Mouse (Mus musculus): ENCODE data around the gene Snrnp35. TPM values are rescaled to one million over a fixed set of nuclear protein-coding genes. Genes with fewer than 3 reads are reported as not detected.
"Not testable (repeated sequence)": the region's sequence is repeated elsewhere in the genome, so short reads cannot be mapped to it uniquely, and the experiment has no call there.

Snrnp35 gene
- polyA plus RNA-seq, 1 experiment from 2014 or later = 26.3 TPM

GRCm38 (mm10) chr5:124449494-124449893, 33.4 kb upstream of the Snrnp35 start:
- no peak overlapping the region for H3K4me3 ChIP-seq (replicated peaks)
- H3K27me3 ChIP-seq = no peaks in the 10 kb centered on the region
- no peak overlapping the region for H3K4me2 ChIP-seq (replicated peaks)
- peaks cover 34% of the 10 kb centered on the region for H3K4me1 ChIP-seq (replicated peaks)
- H3K9ac ChIP-seq (replicated peaks) = no peak overlapping the region
- peaks cover 71% of the 10 kb centered on the region for H3K36me3 ChIP-seq
- no peak for ATAC-seq
- no peak overlapping the region for H3K27ac ChIP-seq
- WGBS = 74% methylated on average over 6 of the region's 6 CpGs
- H3K9me3 ChIP-seq = no peaks in the 10 kb centered on the region

GRCm38 (mm10) chr5:124450051-124450450, 32.9 kb upstream of the Snrnp35 start:
- WGBS = 92% methylated on average over 7 of the region's 7 CpGs
- peaks cover 77% of the 10 kb centered on the region for H3K36me3 ChIP-seq
- no peak for ATAC-seq
- no peak overlapping the region for H3K27ac ChIP-seq
- H3K27me3 ChIP-seq = no peaks in the 10 kb centered on the region
- no peak overlapping the region for H3K4me2 ChIP-seq (replicated peaks)
- H3K9ac ChIP-seq (replicated peaks) = no peak overlapping the region
- no peaks in the 10 kb centered on the region for H3K9me3 ChIP-seq
- no peak overlapping the region for H3K4me3 ChIP-seq (replicated peaks)
- H3K4me1 ChIP-seq (replicated peaks) = peaks cover 29% of the 10 kb centered on the region

- H3K36me3 ChIP-seq = peaks cover 84% of the 10 kb centered on the region
- 89% methylated on average over 16 of the region's 16 CpGs for WGBS
- H3K9me3 ChIP-seq = no peaks in the 10 kb centered on the region
Measured at GRCm38 (mm10) chr5:124450641-124451340, 32.1 kb upstream of the Snrnp35 start.

GRCm38 (mm10) chr5:124452494-124453228, 30.3 kb upstream of the Snrnp35 start:
- peaks cover 97% of the 10 kb centered on the region for H3K36me3 ChIP-seq

More at GRCm38 (mm10) chr5:124450641-124451340, 32.1 kb upstream of the Snrnp35 start:
- Histone ChIP-seq H3K4me1 (replicated peaks) (peaks cover 29% of the 10 kb centered on the region), H3K27me3 (no peaks in the 10 kb centered on the region), H3K9ac (replicated peaks) (no peak overlapping the region), H3K4me3 (replicated peaks) (no peak overlapping the region), H3K4me2 (replicated peaks) (no peak overlapping the region), H3K27ac (no peak overlapping the region)
- ATAC-seq = no peak

GRCm38 (mm10) chr5:124453339-124454081, 29.4 kb upstream of the Snrnp35 start:
- no peak for ATAC-seq
- H3K9ac ChIP-seq (replicated peaks) = no peak overlapping the region
- WGBS = 81% methylated on average over 13 of the region's 13 CpGs
- H3K9me3 ChIP-seq = no peaks in the 10 kb centered on the region
- H3K4me2 ChIP-seq (replicated peaks) = no peak overlapping the region
- H3K36me3 ChIP-seq = peaks cover 98% of the 10 kb centered on the region
- no peak overlapping the region for H3K27ac ChIP-seq
- H3K4me1 ChIP-seq (replicated peaks) = peaks cover 12% of the 10 kb centered on the region; the same call in 1 of the 2 replicates
- H3K4me3 ChIP-seq (replicated peaks) = no peak overlapping the region
- no peaks in the 10 kb centered on the region for H3K27me3 ChIP-seq

More at GRCm38 (mm10) chr5:124452494-124453228, 30.3 kb upstream of the Snrnp35 start:
- Histone ChIP-seq H3K27me3 (no peaks in the 10 kb centered on the region), H3K9ac (replicated peaks) (no peak overlapping the region), H3K4me3 (replicated peaks) (no peak overlapping the region), H3K4me2 (replicated peaks) (no peak overlapping the region), H3K9me3 (no peaks in the 10 kb centered on the region), H3K27ac (no peak overlapping the region), H3K4me1 (replicated peaks) (peaks cover 14% of the 10 kb centered on the region; the same call in 1 of the 2 replicates)
- WGBS = 81% methylated on average over 15 of the region's 15 CpGs
- ATAC-seq = no peak

GRCm38 (mm10) chr5:124454082-124454419, 28.9 kb upstream of the Snrnp35 start:
- no peaks in the 10 kb centered on the region for H3K27me3 ChIP-seq
- ATAC-seq = no peak
- H3K9me3 ChIP-seq = no peaks in the 10 kb centered on the region
- no peak overlapping the region for H3K9ac ChIP-seq (replicated peaks)
- no peak overlapping the region for H3K4me3 ChIP-seq (replicated peaks)
- no peak overlapping the region for H3K27ac ChIP-seq
- H3K4me2 ChIP-seq (replicated peaks) = no peak overlapping the region
- H3K36me3 ChIP-seq = peaks cover 98% of the 10 kb centered on the region
- WGBS = 96% methylated on average over 1 of the region's 1 CpGs
- H3K4me1 ChIP-seq (replicated peaks) = peaks cover 7% of the 10 kb centered on the region; the same call in 1 of the 2 replicates

GRCm38 (mm10) chr5:124456762-124457161, 26.2 kb upstream of the Snrnp35 start:
- H3K4me3 ChIP-seq (replicated peaks) = no peak overlapping the region
- H3K9ac ChIP-seq (replicated peaks) = no peak overlapping the region
- peaks cover 95% of the 10 kb centered on the region for H3K36me3 ChIP-seq
- no peak overlapping the region for H3K27ac ChIP-seq
- H3K4me1 ChIP-seq (replicated peaks) = no peaks in the 10 kb centered on the region
- no peaks in the 10 kb centered on the region for H3K27me3 ChIP-seq
- no peak overlapping the region for H3K4me2 ChIP-seq (replicated peaks)
- no peaks in the 10 kb centered on the region for H3K9me3 ChIP-seq
- ATAC-seq = no peak
- WGBS = 94% methylated on average over 6 of the region's 6 CpGs

- WGBS = 93% methylated on average over 14 of the region's 14 CpGs
- H3K27ac ChIP-seq = not testable (repeated sequence)
Measured at GRCm38 (mm10) chr5:124460922-124461321, 22.0 kb upstream of the Snrnp35 start.

GRCm38 (mm10) chr5:124462297-124463025, 20.5 kb upstream of the Snrnp35 start:
- 86% methylated on average over 8 of the region's 8 CpGs for WGBS
- Histone ChIP-seq H3K27ac (no peak overlapping the region), H3K4me2 (replicated peaks) (no peak overlapping the region), H3K9me3 (no peaks in the 10 kb centered on the region), H3K4me3 (replicated peaks) (no peak overlapping the region), H3K27me3 (no peaks in the 10 kb centered on the region), H3K4me1 (replicated peaks) (no peaks in the 10 kb centered on the region), H3K36me3 (peaks cover 72% of the 10 kb centered on the region), H3K9ac (replicated peaks) (no peak overlapping the region)
- no peak for ATAC-seq

More at GRCm38 (mm10) chr5:124460922-124461321, 22.0 kb upstream of the Snrnp35 start:
- H3K4me1 ChIP-seq (replicated peaks); H3K4me2 ChIP-seq (replicated peaks); H3K4me3 ChIP-seq (replicated peaks); ATAC-seq; H3K9ac ChIP-seq (replicated peaks); H3K9me3 ChIP-seq; H3K27me3 ChIP-seq: not testable (repeated sequence)
- peaks cover 77% of the 10 kb centered on the region for H3K36me3 ChIP-seq

- H3K9me3 ChIP-seq = no peaks in the 10 kb centered on the region
- no peak overlapping the region for H3K4me3 ChIP-seq (replicated peaks)
- no peaks in the 10 kb centered on the region for H3K27me3 ChIP-seq
- no peaks in the 10 kb centered on the region for H3K4me1 ChIP-seq (replicated peaks)
- no peak for ATAC-seq
- no peak overlapping the region for H3K27ac ChIP-seq
- H3K4me2 ChIP-seq (replicated peaks) = no peak overlapping the region
- H3K9ac ChIP-seq (replicated peaks) = no peak overlapping the region
- peaks cover 72% of the 10 kb centered on the region for H3K36me3 ChIP-seq
- WGBS = 89% methylated on average over 5 of the region's 5 CpGs
Measured at GRCm38 (mm10) chr5:124463462-124463861, 19.5 kb upstream of the Snrnp35 start.

GRCm38 (mm10) chr5:124464905-124465304, 18.0 kb upstream of the Snrnp35 start:
- no peak for ATAC-seq
- Histone ChIP-seq H3K27me3 (no peaks in the 10 kb centered on the region), H3K27ac (no peak overlapping the region), H3K9ac (replicated peaks) (no peak overlapping the region), H3K4me1 (replicated peaks) (no peaks in the 10 kb centered on the region), H3K36me3 (peaks cover 69% of the 10 kb centered on the region), H3K9me3 (no peaks in the 10 kb centered on the region), H3K4me2 (replicated peaks) (no peak overlapping the region), H3K4me3 (replicated peaks) (no peak overlapping the region)

Measured in midbrain, embryonic 13.5 days (tissue).